Mouse (Mus musculus) bone marrow, adult 2 months (tissue): ENCODE results near the gene Dnajc5.

ENCODE experiments used
- CTCF ChIP-seq: fragments of 200-500 bp; IDR thresholded peaks from 2 replicates; pipeline ENCODE4 v1.5.1; 2011; ENCODE audit warnings: low read length, control low read depth; ENCODE audit not compliant: control insufficient read depth, insufficient read depth
- POLR2A ChIP-seq: fragments of 200-500 bp; IDR thresholded peaks from 2 replicates; pipeline ENCODE4 v1.6.1; 2011; ENCODE audit warnings: low read depth, mild to moderate bottlenecking, control low read depth, low read length, borderline replicate concordance; ENCODE audit not compliant: control insufficient read depth

GRCm38 (mm10) chr2:181581016-181581401 is 60.7 kb downstream of the Dnajc5 start:
- peak; percentile 52; the same call in 1 of the 2 replicates for TF ChIP-seq POLR2A
- peak; percentile 98 for TF ChIP-seq CTCF
